Mouse (Mus musculus) common myeloid progenitor, adult 5-6 weeks (primary cell): Measurements from ENCODE around the gene Grip2. TPM values are rescaled to one million over a fixed set of nuclear protein-coding genes. Genes with fewer than 3 reads are reported as not detected.

Experiments
- total RNA-seq: library from RNA; stranded (forward); fragments of 200-1000, 187-1606 nt; gene quantifications from 2 replicates; pipeline ENCODE4 v1.2.3, GENCODE M21; 2017

Gene Grip2
- total RNA-seq, 1 experiment from 2014 or later, result not detected

Other genes starting within 250 kb of the Grip2 start
- 30.3 and 37.1 TPM in 2 replicates for gene Slc6a6, start 143.2 kb downstream of the Grip2 start, total RNA-seq
- 47.5 and 69.5 TPM in 2 replicates for gene Ccdc174, start 50.8 kb upstream of the Grip2 start, total RNA-seq
- 0.50 TPM in 1 of 2 replicates, not detected in the other for gene 4930590J08Rik, start 75.6 kb upstream of the Grip2 start, total RNA-seq
- 0.55 and 2.6 TPM in 2 replicates for gene Fgd5, start 151.6 kb upstream of the Grip2 start, total RNA-seq